Mouse (Mus musculus): Measurements from ENCODE around the gene Ncln. TPM values are rescaled to one million over a fixed set of nuclear protein-coding genes. Genes with fewer than 3 reads are reported as not detected.

Ncln gene
- polyA plus RNA-seq (2021; fragmentation: Nextera tagmentation) = 34.1 and 44.3 TPM in 2 replicates
- long read RNA-seq, experiment 1, transcript Ncln-201 (14 exons, 3,118 nt) = major isoform, 182 of 313 reads
- long read RNA-seq, experiment 1, transcript Ncln-202 (14 exons, 2,841 nt) = minor isoform, 81 of 313 reads
- long read RNA-seq, experiment 1, partial matches to known transcripts = 16 of 313 reads
- long read RNA-seq, experiment 1, other reads (novel, unspliced or antisense) = 32 of 313 reads
- long read RNA-seq, experiment 2, transcript Ncln-201 (14 exons, 3,118 nt) = major isoform, 19 of 51 reads
- long read RNA-seq, experiment 2, transcript Ncln-202 (14 exons, 2,841 nt) = minor isoform, 13 of 51 reads
- long read RNA-seq, experiment 2, partial matches to known transcripts = 6 of 51 reads
- long read RNA-seq, experiment 2, other reads (novel, unspliced or antisense) = 10 of 51 reads

DNA sequence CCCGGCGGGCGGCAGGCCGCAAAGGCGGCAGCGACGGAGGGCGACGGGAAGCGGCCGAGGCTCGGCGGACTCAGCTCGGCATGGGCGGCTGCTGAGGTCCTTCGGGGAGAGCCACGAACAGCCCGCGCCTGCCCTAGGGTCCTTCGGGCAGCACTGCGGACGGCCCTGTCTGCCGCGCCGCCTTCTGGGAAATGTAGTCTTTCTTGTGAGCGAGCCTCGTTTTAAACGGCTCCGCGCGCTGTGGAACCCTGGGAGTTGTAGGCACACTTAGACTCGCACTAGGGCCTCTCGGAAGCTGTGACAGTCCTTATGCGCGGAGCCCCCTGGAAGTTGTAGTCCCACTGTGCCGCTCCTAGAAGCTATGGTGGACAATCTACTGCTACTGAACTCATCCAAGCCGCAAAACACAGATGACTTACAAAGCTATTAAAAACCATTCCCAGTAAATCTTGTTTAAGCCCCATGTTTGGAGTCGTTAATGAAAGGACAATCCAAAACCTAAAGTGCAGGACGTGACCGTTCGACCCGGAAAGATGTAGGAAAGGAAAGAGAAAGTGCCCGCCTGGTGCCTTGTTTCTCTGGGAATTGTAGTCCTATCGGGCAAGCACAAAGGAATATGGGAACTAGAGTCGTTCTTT, at the start of gene Ncln:
TSS of gene Ncln (minus strand) at position 129 of the 638 bp plus-strand sequence.

GRCm38 (mm10) chr10:81545161-81545747, 49.1 kb upstream of the Ncln start, which contains the start of gene Gna11:
TSS of gene Gna11 (minus strand) at chr10:81545190.

GRCm38 (mm10) chr10:81524051-81524605, 27.9 kb upstream of the Ncln start, which contains the start of gene Gna15:
TSS of gene Gna15 (minus strand) at chr10:81524225.

GRCm38 (mm10) chr10:81500032-81500431, 3.8 kb upstream of the Ncln start, which contains the start of gene S1pr4:
TSS of gene S1pr4 (minus strand) at chr10:81500132.

DNA sequence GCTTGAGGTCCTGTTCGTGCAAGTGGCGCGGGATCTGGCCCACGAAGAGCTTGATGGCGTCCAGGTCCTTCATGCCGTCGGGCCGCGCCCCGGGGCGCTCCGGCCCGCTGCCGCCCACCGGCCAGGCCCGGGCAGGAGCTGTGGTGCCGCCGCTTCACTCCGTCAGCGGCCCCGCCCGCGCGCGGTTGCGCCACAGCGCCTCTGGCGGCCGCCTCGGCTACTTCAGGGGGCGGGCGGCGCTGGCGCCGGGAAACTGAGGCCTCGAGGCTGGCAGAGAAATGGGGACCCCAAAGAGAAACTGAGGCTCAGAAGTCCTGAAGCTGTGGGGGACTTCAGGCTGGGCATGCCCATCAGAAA, 13.7 kb downstream of the Ncln start, which contains the start of gene Celf5:
TSS of gene Celf5 (minus strand) at position 177 of the 357 bp plus-strand sequence.

DNA sequence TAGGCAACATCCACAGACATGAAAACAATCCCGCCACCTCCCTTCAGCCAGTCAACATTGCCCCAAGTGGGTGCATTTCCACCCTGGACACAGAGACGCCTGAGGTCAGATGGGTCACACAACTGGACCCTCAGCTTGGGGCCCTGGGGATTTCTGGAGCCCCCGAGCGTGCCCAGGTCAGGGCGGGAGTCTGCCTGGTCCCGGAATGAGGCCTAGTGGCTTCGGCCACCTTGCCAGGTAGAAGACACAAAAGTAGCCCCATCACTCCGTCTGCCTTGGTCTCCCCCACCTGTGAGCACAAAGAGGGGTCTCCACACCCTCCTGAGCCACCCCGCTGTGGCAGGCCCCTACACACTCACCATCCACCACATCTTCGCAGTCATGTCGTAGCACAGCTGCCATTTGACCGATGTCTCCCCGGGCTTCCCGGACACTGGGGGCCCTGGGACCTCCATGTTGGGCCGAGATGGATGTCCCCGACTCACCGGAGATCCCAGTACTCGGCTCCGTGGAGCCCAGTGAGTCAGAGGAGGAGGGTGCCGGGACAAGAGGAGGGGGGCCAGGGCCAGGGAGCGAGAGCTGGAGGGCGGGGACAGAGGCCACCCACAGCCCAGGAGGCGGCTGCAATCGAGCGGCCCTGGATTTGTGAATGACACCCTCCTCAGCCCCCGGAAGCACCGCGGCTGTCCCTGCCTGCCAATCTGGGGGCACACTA, 40.9 kb downstream of the Ncln start, which contains the start of gene Nfic:
TSS of gene Nfic (minus strand) at position 455 of the 715 bp plus-strand sequence.

Other genes with a start within 250 kb of the Ncln start
- gene Matk, start 243.5 kb downstream of the Ncln start, polyA plus RNA-seq (2021; fragmentation: Nextera tagmentation) = 125 and 168 TPM in 2 replicates
- 120 and 129 TPM in 2 replicates for gene Mrpl54, start 229.5 kb downstream of the Ncln start, polyA plus RNA-seq (2021; fragmentation: Nextera tagmentation)
- gene Apba3, start 229.4 kb downstream of the Ncln start, polyA plus RNA-seq (2021; fragmentation: Nextera tagmentation) = 20.8 and 21.3 TPM in 2 replicates
- gene Tjp3, start 204.8 kb downstream of the Ncln start, polyA plus RNA-seq (2021; fragmentation: Nextera tagmentation) = 0.21 and 0.37 TPM in 2 replicates
- 70.9 and 115 TPM in 2 replicates for gene Pip5k1c, start 203.4 kb downstream of the Ncln start, polyA plus RNA-seq (2021; fragmentation: Nextera tagmentation)
- 13.7 and 15.7 TPM in 2 replicates for gene Cactin, start 175.3 kb downstream of the Ncln start, polyA plus RNA-seq (2021; fragmentation: Nextera tagmentation)
- gene Tbxa2r, start 167.7 kb downstream of the Ncln start, polyA plus RNA-seq (2021; fragmentation: Nextera tagmentation) = 0.78 and 1.2 TPM in 2 replicates
- 0.44 and 0.73 TPM in 2 replicates for gene Gipc3, start 153.1 kb downstream of the Ncln start, polyA plus RNA-seq (2021; fragmentation: Nextera tagmentation)
- gene Hmg20b, start 145.9 kb downstream of the Ncln start, polyA plus RNA-seq (2021; fragmentation: Nextera tagmentation) = 24.0 and 36.0 TPM in 2 replicates
- 11.3 and 14.9 TPM in 2 replicates for gene Mfsd12, start 138.9 kb downstream of the Ncln start, polyA plus RNA-seq (2021; fragmentation: Nextera tagmentation)
- gene 4930404N11Rik, start 130.6 kb downstream of the Ncln start, polyA plus RNA-seq (2021; fragmentation: Nextera tagmentation) = 0.19 and 0.63 TPM in 2 replicates
- 50.1 and 52.0 TPM in 2 replicates for gene Fzr1, start 117.9 kb downstream of the Ncln start, polyA plus RNA-seq (2021; fragmentation: Nextera tagmentation)
- 160 and 212 TPM in 2 replicates for gene Dohh, start 112.0 kb downstream of the Ncln start, polyA plus RNA-seq (2021; fragmentation: Nextera tagmentation)
- gene Gm48551, start 111.9 kb downstream of the Ncln start, polyA plus RNA-seq (2021; fragmentation: Nextera tagmentation) = 2.5 and 3.2 TPM in 2 replicates
- 0.80 and 2.4 TPM in 2 replicates for gene Gm48552, start 107.4 kb downstream of the Ncln start, polyA plus RNA-seq (2021; fragmentation: Nextera tagmentation)
- gene Smim24, start 103.3 kb downstream of the Ncln start, polyA plus RNA-seq (2021; fragmentation: Nextera tagmentation) = 1.6 and 2.1 TPM in 2 replicates
- gene Nfic, start 40.8 kb downstream of the Ncln start, polyA plus RNA-seq (2021; fragmentation: Nextera tagmentation) = 21.8 and 30.9 TPM in 2 replicates
- 38.3 and 133 TPM in 2 replicates for gene Celf5, start 13.7 kb downstream of the Ncln start, polyA plus RNA-seq (2021; fragmentation: Nextera tagmentation)
- 0.67 and 0.71 TPM in 2 replicates for gene S1pr4, start 3.7 kb upstream of the Ncln start, polyA plus RNA-seq (2021; fragmentation: Nextera tagmentation)
- 2.4 and 4.3 TPM in 2 replicates for gene Gna15, start 27.8 kb upstream of the Ncln start, polyA plus RNA-seq (2021; fragmentation: Nextera tagmentation)
- gene Gna11, start 48.8 kb upstream of the Ncln start, polyA plus RNA-seq (2021; fragmentation: Nextera tagmentation) = 63.0 and 113 TPM in 2 replicates
- gene Aes, start 63.1 kb upstream of the Ncln start, polyA plus RNA-seq (2021; fragmentation: Nextera tagmentation) = 171 and 487 TPM in 2 replicates
- 5.1 and 7.2 TPM in 2 replicates for gene Tle2, start 78.2 kb upstream of the Ncln start, polyA plus RNA-seq (2021; fragmentation: Nextera tagmentation)
- gene Tle6, start 104.7 kb upstream of the Ncln start, polyA plus RNA-seq (2021; fragmentation: Nextera tagmentation) = 10.2 and 12.4 TPM in 2 replicates
- 0.35 and 0.51 TPM in 2 replicates for gene BC025920, start 109.9 kb upstream of the Ncln start, polyA plus RNA-seq (2021; fragmentation: Nextera tagmentation)
- gene Sirt6, start 131.4 kb upstream of the Ncln start, polyA plus RNA-seq (2021; fragmentation: Nextera tagmentation) = 19.2 and 25.8 TPM in 2 replicates
- gene Ankrd24, start 132.1 kb upstream of the Ncln start, polyA plus RNA-seq (2021; fragmentation: Nextera tagmentation) = 25.8 and 27.9 TPM in 2 replicates
- gene Gm10778, start 152.7 kb upstream of the Ncln start, polyA plus RNA-seq (2021; fragmentation: Nextera tagmentation) = 1.6 and 1.7 TPM in 2 replicates
- 4.7 and 5.4 TPM in 2 replicates for gene Zfp433, start 208.4 kb upstream of the Ncln start, polyA plus RNA-seq (2021; fragmentation: Nextera tagmentation)